Comparison of ENCODE assay signal across 9 mouse cellular contexts in the genomic region with DNA sequence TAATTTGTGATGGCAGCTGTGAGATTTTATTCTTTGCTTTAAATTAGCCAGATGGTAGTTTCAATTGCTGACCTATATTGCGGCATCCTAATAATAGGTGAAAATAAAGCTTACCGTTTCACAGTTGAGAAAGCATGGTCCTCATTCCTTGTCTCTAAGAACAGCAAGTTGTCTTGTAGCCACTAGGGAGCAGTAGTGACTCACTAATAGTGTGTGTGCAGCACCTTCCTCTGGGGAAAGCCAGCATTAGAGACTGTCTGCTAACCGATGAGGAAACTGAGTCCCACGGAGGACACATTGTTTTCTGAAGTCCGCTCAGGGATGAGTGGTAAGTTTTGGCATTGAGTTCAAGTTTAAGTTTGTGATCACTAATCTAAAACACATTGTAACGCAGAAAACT. TPM values are rescaled to one million over a fixed set of nuclear protein-coding genes. Genes with fewer than 3 reads are reported as not detected.
DNase-seq lines count a peak whose midpoint lies in the region; TF ChIP-seq lines count a peak whose summit lies in the region.
"Had no signal": no experiment of that assay in that cellular context is flagged by ENCODE, and none has a peak within 500 bp of the region (broad histone marks: within the 10 kb centered on the region; RNA-seq: fewer than 3 reads in every experiment).

No protein-coding gene starts in this region.

- H3K27ac ChIP-seq in ES-Bruce4 (ENCODE audit: insufficient read depth, low read length): no peak overlapping the region

- H3K36me3 ChIP-seq in ES-Bruce4 (ENCODE audit: control insufficient read depth, insufficient read depth, low read length, poor library complexity, severe bottlenecking): no peaks in the 10 kb centered on the region

- H3K4me1 ChIP-seq in ES-Bruce4 (ENCODE audit: control insufficient read depth, insufficient read depth, low read length): no peaks in the 10 kb centered on the region

- TF ChIP-seq CTCF in ES-Bruce4 (IDR thresholded peaks at IDR 0.05; ENCODE audit: low read depth, low read length): peak; percentile 30

- no peak for TF ChIP-seq POLR2A in ES-Bruce4 (IDR thresholded peaks at IDR 0.05; ENCODE audit: insufficient read depth, low read length)

- H3K4me3 ChIP-seq in ES-Bruce4 (ENCODE audit: low read depth, low read length): no peak overlapping the region

- H3K9me3 ChIP-seq in ES-Bruce4 (replicated peaks; ENCODE audit: control insufficient read depth, insufficient read depth, low read length, poor library complexity, severe bottlenecking): no peaks in the 10 kb centered on the region

- H3K9ac ChIP-seq in ES-Bruce4 (ENCODE audit: low read depth, poor library complexity, severe bottlenecking): no peak overlapping the region

- no peaks in the 10 kb centered on the region for H3K27me3 ChIP-seq in ES-Bruce4 (ENCODE audit: control insufficient read depth, insufficient read depth, low read length, poor library complexity, severe bottlenecking)

- no peak for TF ChIP-seq EP300 in ES-Bruce4 (IDR thresholded peaks at IDR 0.05; ENCODE audit: insufficient read depth, low read depth, low read length)

- DNase-seq in adrenal gland, postnatal 10 days: peak; percentile 1
- DNase-seq in adrenal gland, adult 2 months: no peak
- DNase-seq in kidney, postnatal 10 days: peak; percentile 10
- no peak for DNase-seq in kidney, adult 18-20 months
- peak; percentile 9 for DNase-seq in layer of hippocampus, adult 9-11 months
- no peak for DNase-seq in urinary bladder, postnatal 25 days (ENCODE audit: low spot score)
- no peak for DNase-seq in heart, adult 8-10 months (ENCODE audit: low spot score)

RNA-seq across cellular contexts. Expression of a gene that starts 46.5 kb away (rescaled TPM):
- not detected for total RNA-seq in adrenal gland, postnatal 10 days (2021)
- total RNA-seq in adrenal gland, adult 2 months (2021): not detected
- polyA plus RNA-seq in adrenal gland, adult 2 months (2012; rRNA removed): 0.17 TPM in 1 of 2 replicates, not detected in the other
- not detected in 2 replicates for polyA plus RNA-seq in ES-Bruce4 (2011; ENCODE audit: insufficient read depth, insufficient read length, low read depth, missing spikeins)
- not detected for total RNA-seq in heart, adult 8-10 months (2022)
- polyA plus RNA-seq: heart, embryonic 14.5 days had no signal

Comparison
In these comparisons a context has a peak if more than half of its experiments do, and no peak if none do; other contexts are left out.
1. DNase-seq: peak in adrenal gland, postnatal 10 days (single experiment), kidney, postnatal 10 days (single experiment) and layer of hippocampus, adult 9-11 months (single experiment); none in adrenal gland, adult 2 months (single experiment), kidney, adult 18-20 months (single experiment), urinary bladder, postnatal 25 days (single experiment) and heart, adult 8-10 months (single experiment).